Mouse (Mus musculus) T-cell, adult 66 days (primary cell): ENCODE data around the gene Ly6g6e. TPM values are rescaled to one million over a fixed set of nuclear protein-coding genes. Genes with fewer than 3 reads are reported as not detected.

ENCODE experiments used
- total RNA-seq, 2 experiments: library from RNA; stranded (reverse); gene quantifications; 3 replicates in 1 of 2; 4 replicates in 1 of 2; pipeline ENCODE4 v1.2.4; 2023

Ly6g6e gene
- total RNA-seq, 2 experiments from 2014 or later = not detected

Other genes with a start within 250 kb of the Ly6g6e start
- 10 to 100 TPM; 57.0 to 64.6 TPM for gene Stk19, start 240.0 kb upstream of the Ly6g6e start, total RNA-seq
- 10 to 100 TPM; 74.3 to 76.9 TPM for gene Dxo, start 239.9 kb upstream of the Ly6g6e start, total RNA-seq
- 100 to 1,000 TPM; 102 to 116 TPM for gene Skiv2l, start 226.7 kb upstream of the Ly6g6e start, total RNA-seq
- 10 to 100 TPM; 29.5 to 31.1 TPM for gene Nelfe, start 226.5 kb upstream of the Ly6g6e start, total RNA-seq
- gene Cfb, start 214.4 kb upstream of the Ly6g6e start, total RNA-seq = under 1 TPM in 1 of 2 experiments, not detected in 1; 0.38 TPM
- 1 to 10 TPM; 4.7 to 5.7 TPM for gene Zbtb12, start 197.4 kb upstream of the Ly6g6e start, total RNA-seq
- gene Gm20547, start 194.9 kb upstream of the Ly6g6e start, total RNA-seq = not detected
- gene C2, start 178.6 kb upstream of the Ly6g6e start, total RNA-seq = 1 to 10 TPM in 1 of 2 experiments, under 1 TPM in 1; 0.35 to 2.6 TPM
- 100 to 1,000 TPM; 127 to 138 TPM for gene Ehmt2, start 178.4 kb upstream of the Ly6g6e start, total RNA-seq
- gene Slc44a4, start 162.4 kb upstream of the Ly6g6e start, total RNA-seq = not detected
- gene Neu1, start 145.6 kb upstream of the Ly6g6e start, total RNA-seq = 10 to 100 TPM; 43.5 to 54.2 TPM
- 10 to 100 TPM; 10.4 to 11.9 TPM for gene Hspa1b, start 117.7 kb upstream of the Ly6g6e start, total RNA-seq
- gene Gm20481, start 107.0 kb upstream of the Ly6g6e start, total RNA-seq = not detected
- 1 to 10 TPM; 3.2 to 3.6 TPM for gene Hspa1a, start 104.7 kb upstream of the Ly6g6e start, total RNA-seq
- gene Hspa1l, start 104.2 kb upstream of the Ly6g6e start, total RNA-seq = not detected
- gene Lsm2, start 95.0 kb upstream of the Ly6g6e start, total RNA-seq = 10 to 100 TPM; 31.7 to 37.8 TPM
- 100 to 1,000 TPM; 113 to 115 TPM for gene Vars, start 75.9 kb upstream of the Ly6g6e start, total RNA-seq
- gene Vwa7, start 60.3 kb upstream of the Ly6g6e start, total RNA-seq = under 1 TPM; 0.47 to 0.52 TPM
- gene Sapcd1, start 48.9 kb upstream of the Ly6g6e start, total RNA-seq = 1 to 10 TPM in 1 of 2 experiments, not detected in 1; 2.3 TPM
- gene Msh5, start 30.2 kb upstream of the Ly6g6e start, total RNA-seq = 1 to 10 TPM; 2.0 to 3.3 TPM
- gene Clic1, start 26.9 kb upstream of the Ly6g6e start, total RNA-seq = 100 to 1,000 TPM; 161 to 180 TPM
- gene Ddah2, start 17.9 kb upstream of the Ly6g6e start, total RNA-seq = 1 to 10 TPM in 1 of 2 experiments, under 1 TPM in 1; 0.86 to 4.1 TPM
- not detected for gene Ly6g6c, start 11.5 kb upstream of the Ly6g6e start, total RNA-seq
- not detected for gene Mpig6b, start 10.7 kb upstream of the Ly6g6e start, total RNA-seq
- not detected for gene Ly6g6d, start 1.2 kb downstream of the Ly6g6e start, total RNA-seq
- not detected for gene Ly6g6f, start 8.7 kb downstream of the Ly6g6e start, total RNA-seq
- gene Abhd16a, start 12.4 kb downstream of the Ly6g6e start, total RNA-seq = 10 to 100 TPM; 73.4 to 81.3 TPM
- not detected for gene Ly6g5c, start 31.4 kb downstream of the Ly6g6e start, total RNA-seq
- gene Ly6g5b, start 38.5 kb downstream of the Ly6g6e start, total RNA-seq = 1 to 10 TPM; 2.7 to 5.4 TPM
- 10 to 100 TPM; 33.5 to 34.9 TPM for gene Gpank1, start 44.6 kb downstream of the Ly6g6e start, total RNA-seq
- 100 to 1,000 TPM; 152 to 162 TPM for gene Csnk2b, start 45.2 kb downstream of the Ly6g6e start, total RNA-seq
- 10 to 100 TPM; 26.0 to 26.8 TPM for gene D17H6S53E, start 49.5 kb downstream of the Ly6g6e start, total RNA-seq
- 1 to 10 TPM in 1 of 2 experiments, under 1 TPM in 1; 0.55 to 1.7 TPM for gene Apom, start 55.1 kb downstream of the Ly6g6e start, total RNA-seq
- 100 to 1,000 TPM; 403 to 408 TPM for gene Bag6, start 58.3 kb downstream of the Ly6g6e start, total RNA-seq
- 100 to 1,000 TPM; 299 to 313 TPM for gene Prrc2a, start 88.0 kb downstream of the Ly6g6e start, total RNA-seq
- 1 to 10 TPM; 1.2 to 2.0 TPM for gene Aif1, start 99.2 kb downstream of the Ly6g6e start, total RNA-seq
- 1 to 10 TPM; 4.5 to 8.7 TPM for gene Lst1, start 111.5 kb downstream of the Ly6g6e start, total RNA-seq
- gene Ltb, start 117.5 kb downstream of the Ly6g6e start, total RNA-seq = 100 to 1,000 TPM; 598 to 633 TPM
- gene Tnf, start 125.1 kb downstream of the Ly6g6e start, total RNA-seq = 10 to 100 TPM; 17.7 to 18.6 TPM
- 10 to 100 TPM; 14.1 to 17.3 TPM for gene Lta, start 128.4 kb downstream of the Ly6g6e start, total RNA-seq
- not detected for gene Gm16181, start 143.9 kb downstream of the Ly6g6e start, total RNA-seq
- gene Atp6v1g2, start 156.8 kb downstream of the Ly6g6e start, total RNA-seq = 1 to 10 TPM; 2.8 to 3.1 TPM
- gene Nfkbil1, start 158.9 kb downstream of the Ly6g6e start, total RNA-seq = 10 to 100 TPM; 15.8 to 16.0 TPM
- 100 to 1,000 TPM; 432 to 439 TPM for gene Ddx39b, start 164.8 kb downstream of the Ly6g6e start, total RNA-seq
- 1,000 to 10,000 TPM; 2,662 to 2,726 TPM for gene H2-D1, start 185.8 kb downstream of the Ly6g6e start, total RNA-seq
- 10 to 100 TPM; 17.9 to 23.8 TPM for gene H2-Q1, start 243.5 kb downstream of the Ly6g6e start, total RNA-seq